Mouse (Mus musculus) embryonic fibroblast, embryonic 13.5 days (primary cell): ENCODE measurements at regions not wholly inside any gene's neighbourhood (a gene's known extent, or its start where the extent isn't known, plus 50 kb on each side); places are given as distances from the start of the nearest gene placed in this dataset.

Experiments
- CTCF ChIP-seq: IDR thresholded peaks from 2 replicates; pipeline ENCODE4 v1.5.1; 2011; ENCODE audit warnings: mild to moderate bottlenecking, control low read depth, low read length, moderate library complexity, borderline replicate concordance; ENCODE audit not compliant: insufficient read depth
- POLR2A ChIP-seq: IDR thresholded peaks from 2 replicates; pipeline ENCODE4 v1.6.1; 2011; ENCODE audit warnings: low read depth, mild to moderate bottlenecking, control low read depth, low read length, moderate library complexity

DNA sequence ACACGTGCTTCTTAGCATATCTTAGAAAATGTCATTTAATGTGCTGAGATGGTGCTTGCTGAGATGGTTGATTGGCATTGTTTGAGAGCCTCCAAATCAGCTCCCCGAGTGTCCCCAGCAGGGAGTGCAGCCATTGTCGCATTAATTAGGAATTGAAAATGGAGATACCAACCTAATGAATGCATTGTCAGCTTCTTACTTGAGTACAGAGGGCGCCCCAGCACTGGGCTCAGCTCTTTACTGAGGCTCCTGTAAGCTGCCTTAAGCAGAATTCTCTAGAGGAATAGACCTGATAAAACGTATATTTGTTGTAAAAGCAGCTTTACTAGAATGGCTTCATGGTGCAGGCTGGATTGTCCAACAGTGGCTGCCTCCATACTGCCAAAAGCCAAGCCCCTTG lies 415.1 kb upstream of the Gulo start:
- no peak for TF ChIP-seq POLR2A
- no peak for TF ChIP-seq CTCF
